Mouse (Mus musculus) bone marrow, adult 2 months (tissue): ENCODE measurements around the gene Iqch.

Experiments used
- CTCF ChIP-seq: fragments of 200-500 bp; IDR thresholded peaks from 2 replicates; pipeline ENCODE4 v1.5.1; 2011; ENCODE audit warnings: low read length, control low read depth; ENCODE audit not compliant: control insufficient read depth, insufficient read depth
- POLR2A ChIP-seq: fragments of 200-500 bp; IDR thresholded peaks from 2 replicates; pipeline ENCODE4 v1.6.1; 2011; ENCODE audit warnings: low read depth, mild to moderate bottlenecking, control low read depth, low read length, borderline replicate concordance; ENCODE audit not compliant: control insufficient read depth

- TF ChIP-seq CTCF (no peak), POLR2A (no peak)
Measured at GRCm38 (mm10) chr9:63465561-63465960, 136.7 kb downstream of the Iqch start.
